Mouse (Mus musculus): Measurements from ENCODE around the gene Srcap. TPM values are rescaled to one million over a fixed set of nuclear protein-coding genes. Genes with fewer than 3 reads are reported as not detected.
"Not testable (repeated sequence)": the region's sequence is repeated elsewhere in the genome, so short reads cannot be mapped to it uniquely, and the experiment has no call there.

Srcap gene
- polyA plus RNA-seq, 1 experiment from 2014 or later: 54.3 TPM

DNA sequence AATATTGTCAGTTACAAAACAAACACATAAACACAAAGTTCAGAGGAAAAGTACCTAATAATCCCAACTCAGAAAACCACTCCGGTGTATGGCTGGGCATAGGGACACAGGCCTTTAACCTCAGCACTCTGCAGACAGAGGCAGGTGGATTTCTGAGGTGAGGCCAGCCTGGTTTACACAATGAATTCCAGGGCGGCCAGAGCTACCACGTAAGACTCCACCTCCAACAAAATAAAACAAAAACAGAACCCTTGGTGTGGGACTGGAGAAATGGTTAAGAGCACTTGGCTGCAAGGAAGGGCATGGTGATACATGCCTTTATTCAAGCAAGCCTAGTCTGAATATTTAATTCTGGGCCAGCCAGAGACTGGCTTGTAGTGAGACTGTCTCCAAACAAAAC is 19.9 kb upstream of the Srcap start:
- Histone ChIP-seq H3K36me3 (peaks cover 60% of the 10 kb centered on the region), H3K4me2 (no peak overlapping the region)

DNA sequence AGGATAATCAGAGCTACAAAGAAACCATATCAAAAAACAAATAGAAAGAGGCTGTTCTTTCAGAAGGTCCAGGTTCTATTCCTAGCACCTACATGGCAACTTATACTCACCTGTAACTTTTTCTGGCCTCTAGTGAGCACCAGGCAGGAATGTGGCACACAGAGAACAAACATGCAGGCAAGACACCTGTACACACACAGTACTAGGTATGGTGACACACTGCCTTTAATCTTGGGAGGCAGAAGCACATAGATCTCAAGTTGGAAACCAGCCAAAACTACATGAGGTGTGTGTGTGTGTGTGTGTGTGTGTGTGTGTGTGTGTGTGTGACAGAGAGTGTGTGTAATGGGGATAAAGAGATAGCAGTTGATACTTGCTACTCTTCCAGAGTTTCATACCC is 17.1 kb upstream of the Srcap start:
- Histone ChIP-seq H3K4me1 (replicated peaks) (0 out of 2 replicates have a peak, but pooled peaks cover 6% of the 10 kb centered on the region), H3K9ac (no peak overlapping the region), H3K27ac (ENCODE audit: poor library complexity, severe bottlenecking) (no peak overlapping the region), H3K4me3 (no peak overlapping the region), H3K27me3 (replicated peaks) (no peaks in the 10 kb centered on the region), H3K4me2 (no peak overlapping the region), H3K36me3 (peaks cover 34% of the 10 kb centered on the region), H3K9me3 (replicated peaks) (no peaks in the 10 kb centered on the region)
- ATAC-seq (ENCODE audit: insufficient number of reproducible peaks, low FRiP score): no peak

More for the DNA sequence above, 19.9 kb upstream of the Srcap start:
- no peaks in the 10 kb centered on the region for H3K9me3 ChIP-seq (replicated peaks)
- 0 out of 2 replicates have a peak, but pooled peaks cover 6% of the 10 kb centered on the region for H3K4me1 ChIP-seq (replicated peaks)
- H3K4me3 ChIP-seq: no peak overlapping the region
- WGBS: 87% methylated on average over 3 of the region's 3 CpGs
- H3K9ac ChIP-seq: no peak overlapping the region
- ATAC-seq (ENCODE audit: insufficient number of reproducible peaks, low FRiP score): no peak
- H3K27me3 ChIP-seq (replicated peaks): no peaks in the 10 kb centered on the region
- H3K27ac ChIP-seq (ENCODE audit: poor library complexity, severe bottlenecking): no peak overlapping the region

DNA sequence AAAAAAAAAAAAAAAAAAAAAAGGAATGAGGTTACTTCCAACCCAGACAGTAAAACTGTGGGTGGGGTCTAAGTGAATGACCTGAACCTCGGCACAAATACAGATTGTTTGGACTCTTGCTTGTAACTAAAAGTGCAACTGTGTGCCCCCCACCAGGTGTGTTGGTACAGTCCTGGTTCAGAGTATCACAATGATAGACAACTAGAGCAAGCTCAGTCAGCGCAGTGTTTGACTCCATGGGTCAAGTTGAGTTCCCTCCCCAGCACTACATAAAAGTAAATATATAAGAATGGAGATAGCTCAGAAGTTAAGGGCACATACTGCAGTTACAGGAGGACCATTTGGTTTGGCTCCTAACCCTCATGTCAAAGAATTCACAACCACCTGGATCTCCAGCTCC is 14.4 kb upstream of the Srcap start:
- Histone ChIP-seq H3K4me3 (no peak overlapping the region), H3K9ac (no peak overlapping the region), H3K4me2 (no peak overlapping the region), H3K27me3 (replicated peaks) (no peaks in the 10 kb centered on the region), H3K4me1 (replicated peaks) (0 out of 2 replicates have a peak, but pooled peaks cover 6% of the 10 kb centered on the region), H3K9me3 (replicated peaks) (no peaks in the 10 kb centered on the region), H3K27ac (ENCODE audit: poor library complexity, severe bottlenecking) (no peak overlapping the region), H3K36me3 (peaks cover 7% of the 10 kb centered on the region)
- ATAC-seq (ENCODE audit: insufficient number of reproducible peaks, low FRiP score): no peak
- WGBS: 90% methylated on average over 2 of the region's 2 CpGs

DNA sequence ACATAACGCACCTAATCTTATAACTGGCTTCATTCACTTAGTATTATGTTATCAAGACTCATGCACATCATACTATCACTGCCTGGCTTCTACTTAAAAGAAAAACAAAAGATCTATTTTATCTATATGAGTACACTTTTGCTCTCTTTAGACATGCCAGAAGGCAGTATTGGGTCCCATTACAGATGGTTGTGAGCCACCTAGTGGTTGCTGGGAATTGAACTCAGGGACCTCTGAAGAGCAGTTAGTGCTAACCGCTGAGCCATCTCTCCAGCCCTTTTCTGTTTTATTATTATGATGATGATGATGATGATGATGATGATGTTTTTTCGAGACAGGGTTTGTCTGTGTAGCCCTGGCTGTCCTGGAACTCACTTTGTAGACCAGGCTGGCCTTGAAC is 13.4 kb upstream of the Srcap start:
- Histone ChIP-seq H3K36me3 (no peaks in the 10 kb centered on the region), H3K9me3 (replicated peaks) (no peaks in the 10 kb centered on the region), H3K4me1 (replicated peaks) (0 out of 2 replicates have a peak, but pooled peaks cover 6% of the 10 kb centered on the region), H3K4me2 (no peak overlapping the region), H3K27me3 (replicated peaks) (no peaks in the 10 kb centered on the region), H3K9ac (no peak overlapping the region), H3K4me3 (no peak overlapping the region), H3K27ac (ENCODE audit: poor library complexity, severe bottlenecking) (no peak overlapping the region)
- no peak for ATAC-seq (ENCODE audit: insufficient number of reproducible peaks, low FRiP score)
- WGBS: 39% methylated on average over 3 of the region's 3 CpGs

DNA sequence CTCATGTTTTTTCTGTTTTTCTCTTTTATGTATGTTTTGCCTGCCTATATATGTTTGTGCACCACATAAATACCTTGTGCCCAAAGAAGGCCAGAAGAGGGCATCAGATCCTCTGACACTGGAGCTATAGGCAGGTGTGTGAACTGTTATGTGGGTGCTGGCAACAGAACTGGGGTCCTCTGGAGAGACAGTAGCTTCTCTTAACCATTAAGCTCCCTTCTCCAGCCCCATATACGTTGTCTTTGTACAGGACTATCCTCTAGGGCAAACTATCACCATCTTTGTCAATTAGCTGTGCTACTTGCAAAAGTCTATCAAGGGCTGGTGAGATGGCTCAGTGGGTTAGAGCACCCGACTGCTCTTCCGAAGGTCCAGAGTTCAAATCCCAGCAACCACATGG is 3.5 kb upstream of the Srcap start:
- Histone ChIP-seq H3K4me1 (replicated peaks) (peaks cover 4% of the 10 kb centered on the region; the same call in 1 of the 2 replicates), H3K9me3 (replicated peaks) (no peaks in the 10 kb centered on the region; the same call in 1 of the 2 replicates), H3K4me3 (no peak overlapping the region), H3K4me2 (no peak overlapping the region), H3K27ac (ENCODE audit: poor library complexity, severe bottlenecking) (no peak overlapping the region), H3K27me3 (replicated peaks) (no peaks in the 10 kb centered on the region), H3K36me3 (no peaks in the 10 kb centered on the region), H3K9ac (no peak overlapping the region)
- no peak for ATAC-seq (ENCODE audit: insufficient number of reproducible peaks, low FRiP score)
- WGBS: 95% methylated on average over 3 of the region's 3 CpGs

DNA sequence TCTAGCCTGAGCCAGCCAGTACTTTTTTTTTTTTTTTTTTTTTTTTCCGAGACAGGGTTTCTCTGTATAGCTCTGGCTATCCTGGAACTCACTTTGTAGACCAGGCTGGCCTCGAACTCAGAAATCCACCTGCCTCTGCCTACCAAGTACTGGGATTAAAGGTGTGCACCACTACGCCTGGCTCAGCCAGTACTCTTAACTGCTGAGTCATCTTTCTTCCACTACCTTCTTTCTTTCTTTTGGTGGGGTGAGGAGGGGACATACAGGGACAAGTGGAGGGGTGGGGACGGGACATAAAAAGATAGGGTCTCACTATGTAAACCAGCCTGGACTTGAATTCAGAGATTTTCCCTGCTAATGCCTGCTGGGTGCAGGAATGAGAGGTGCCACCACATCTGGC is 2.0 kb upstream of the Srcap start:
- 84% methylated on average over 4 of the region's 4 CpGs for WGBS
- H3K27me3 ChIP-seq (replicated peaks); H3K4me2 ChIP-seq; H3K9me3 ChIP-seq (replicated peaks); H3K4me3 ChIP-seq; H3K36me3 ChIP-seq; H3K27ac ChIP-seq (ENCODE audit: poor library complexity, severe bottlenecking); H3K9ac ChIP-seq; ATAC-seq (ENCODE audit: insufficient number of reproducible peaks, low FRiP score): not testable (repeated sequence)
- H3K4me1 ChIP-seq (replicated peaks): peaks cover 14% of the 10 kb centered on the region

DNA sequence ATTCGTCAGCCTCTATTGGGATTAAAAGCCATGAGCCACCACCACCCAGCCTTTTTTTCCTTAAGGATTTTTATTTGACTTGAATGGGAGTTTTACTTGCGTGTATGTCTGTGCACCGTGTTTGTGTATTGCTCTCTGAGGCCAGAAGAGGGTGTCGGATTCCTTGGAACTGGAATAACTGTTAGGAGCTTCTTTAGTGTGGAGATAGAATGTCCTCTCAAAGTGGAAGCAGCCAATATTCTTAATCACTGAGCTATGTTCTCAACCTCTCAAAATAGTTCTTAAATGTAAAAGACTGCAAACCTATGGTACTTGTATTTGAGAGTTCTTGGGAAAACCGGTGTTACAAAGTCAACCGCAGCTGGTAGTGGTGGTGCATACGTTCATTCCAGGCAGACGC is 542 bp upstream of the Srcap start:
- peaks cover 17% of the 10 kb centered on the region for H3K4me1 ChIP-seq (replicated peaks)
- peaks cover 18% of the 10 kb centered on the region for H3K36me3 ChIP-seq
- no peak for ATAC-seq (ENCODE audit: insufficient number of reproducible peaks, low FRiP score)
- peak overlapping the region; percentile 84 for H3K4me3 ChIP-seq
- H3K27me3 ChIP-seq (replicated peaks): no peaks in the 10 kb centered on the region
- peak overlapping the region; percentile 98 for H3K27ac ChIP-seq (ENCODE audit: poor library complexity, severe bottlenecking)
- 44% methylated on average over 8 of the region's 8 CpGs for WGBS
- H3K4me2 ChIP-seq: peak overlapping the region; percentile 64
- no peaks in the 10 kb centered on the region; the same call in 1 of the 2 replicates for H3K9me3 ChIP-seq (replicated peaks)
- H3K9ac ChIP-seq: peak overlapping the region; percentile 89; the same call in 1 of the 2 replicates

DNA sequence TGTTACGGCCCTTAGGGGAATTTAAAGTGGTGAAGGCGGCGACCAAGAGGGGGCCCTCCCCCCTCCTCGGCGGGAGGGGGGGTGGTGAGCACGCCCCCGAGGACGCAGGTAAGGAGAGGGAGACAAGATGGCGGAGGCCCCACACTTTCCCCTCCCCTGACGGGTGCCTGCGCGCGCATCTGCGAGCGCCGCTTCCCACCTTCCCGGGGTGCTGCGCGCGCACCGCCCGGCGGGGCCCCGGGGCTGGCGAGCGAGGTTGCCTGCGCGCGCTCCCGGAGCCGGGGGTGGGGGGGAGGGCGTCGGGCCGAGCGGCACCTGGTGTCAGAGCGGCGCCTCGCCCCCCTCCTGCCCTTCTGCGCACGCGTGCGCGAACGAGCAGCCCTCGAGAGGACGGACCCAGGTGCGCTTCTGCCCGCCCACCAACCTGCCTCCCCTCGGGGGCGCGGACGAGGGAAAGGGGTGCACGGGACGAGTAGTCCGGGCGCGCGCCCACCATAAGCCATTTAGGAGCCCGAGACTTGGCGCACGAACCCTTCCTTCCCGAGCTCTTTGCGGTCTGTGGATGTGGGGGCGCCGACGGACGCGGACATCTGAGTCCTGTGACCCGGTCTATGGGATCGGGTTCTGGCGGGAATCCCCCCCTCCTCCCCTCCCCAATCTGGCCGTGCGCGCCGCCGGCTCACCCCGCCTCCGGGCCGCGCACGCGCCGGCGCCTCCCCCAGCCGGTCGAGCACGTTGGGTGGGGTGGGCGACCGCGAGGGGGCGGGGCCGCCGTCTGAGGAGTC is 640 bp downstream of the Srcap start:
- ATAC-seq (ENCODE audit: insufficient number of reproducible peaks, low FRiP score): peak; percentile 91
- under 1% methylated on average over 64 of the region's 93 CpGs for WGBS
- no peaks in the 10 kb centered on the region; the same call in 1 of the 2 replicates for H3K9me3 ChIP-seq (replicated peaks)

DNA sequence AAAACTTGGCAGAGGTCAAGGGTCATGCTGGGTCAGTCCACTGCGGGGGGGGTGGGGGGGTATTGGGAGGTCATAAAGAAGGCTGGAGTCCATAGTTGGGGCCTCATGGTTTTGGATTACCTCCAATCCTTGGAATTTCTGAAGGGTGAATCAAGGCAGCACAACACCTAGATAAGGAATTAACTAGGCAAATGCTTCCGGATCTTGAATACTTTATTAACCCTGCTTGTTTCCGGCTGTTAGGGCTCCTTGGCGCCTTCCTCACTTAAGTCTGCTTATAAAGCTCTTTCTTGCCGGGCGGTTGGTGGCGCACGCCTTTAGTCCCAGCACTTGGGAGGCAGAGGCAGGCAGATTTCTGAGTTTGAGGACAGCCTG is 1.2 kb downstream of the Srcap start:
- Histone ChIP-seq H3K36me3 (peaks cover 34% of the 10 kb centered on the region), H3K27me3 (replicated peaks) (no peaks in the 10 kb centered on the region), H3K9me3 (replicated peaks) (no peaks in the 10 kb centered on the region; the same call in 1 of the 2 replicates), H3K4me3 (peak overlapping the region; percentile 84), H3K9ac (peak overlapping the region; percentile 89), H3K4me2 (peak overlapping the region; percentile 64), H3K4me1 (replicated peaks) (peaks cover 17% of the 10 kb centered on the region), H3K27ac (ENCODE audit: poor library complexity, severe bottlenecking) (peak overlapping the region; percentile 98)
- ATAC-seq (ENCODE audit: insufficient number of reproducible peaks, low FRiP score): no peak
- WGBS: 36% methylated on average over 8 of the region's 8 CpGs

More for the DNA sequence above, 640 bp downstream of the Srcap start:
- Histone ChIP-seq H3K27ac (ENCODE audit: poor library complexity, severe bottlenecking) (peak overlapping the region; percentile 98), H3K4me1 (replicated peaks) (peaks cover 17% of the 10 kb centered on the region), H3K27me3 (replicated peaks) (no peaks in the 10 kb centered on the region), H3K36me3 (peaks cover 29% of the 10 kb centered on the region), H3K9ac (peak overlapping the region; percentile 89), H3K4me3 (peak overlapping the region; percentile 84), H3K4me2 (peak overlapping the region; percentile 64)

DNA sequence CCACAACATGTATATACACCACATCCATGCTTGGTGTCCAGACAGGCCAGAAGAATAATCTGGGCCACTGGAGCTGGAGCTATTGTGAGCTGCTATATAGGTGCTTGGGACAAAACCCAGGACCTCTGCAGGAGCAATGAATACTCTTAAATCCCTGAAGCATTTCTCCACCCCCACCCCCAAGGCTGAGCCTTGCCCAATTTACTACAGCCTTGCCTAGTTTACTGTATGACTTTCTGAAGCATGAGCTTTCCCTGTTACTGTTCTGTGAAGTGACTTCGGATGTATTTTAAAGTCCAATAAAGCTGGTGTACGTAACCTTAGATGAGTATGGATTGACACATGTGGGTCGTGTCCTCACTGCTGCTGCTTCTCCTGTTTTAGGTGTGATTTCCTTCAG is 2.0 kb downstream of the Srcap start:
- Histone ChIP-seq H3K27ac (ENCODE audit: poor library complexity, severe bottlenecking) (peak overlapping the region; percentile 29; the same call in 1 of the 2 replicates), H3K4me2 (peak overlapping the region; percentile 64), H3K4me3 (peak overlapping the region; percentile 84), H3K27me3 (replicated peaks) (no peaks in the 10 kb centered on the region), H3K9me3 (replicated peaks) (no peaks in the 10 kb centered on the region), H3K36me3 (peaks cover 38% of the 10 kb centered on the region), H3K9ac (peak overlapping the region; percentile 29), H3K4me1 (replicated peaks) (peaks cover 17% of the 10 kb centered on the region)
- no peak for ATAC-seq (ENCODE audit: insufficient number of reproducible peaks, low FRiP score)
- 80% methylated on average over 3 of the region's 3 CpGs for WGBS

DNA sequence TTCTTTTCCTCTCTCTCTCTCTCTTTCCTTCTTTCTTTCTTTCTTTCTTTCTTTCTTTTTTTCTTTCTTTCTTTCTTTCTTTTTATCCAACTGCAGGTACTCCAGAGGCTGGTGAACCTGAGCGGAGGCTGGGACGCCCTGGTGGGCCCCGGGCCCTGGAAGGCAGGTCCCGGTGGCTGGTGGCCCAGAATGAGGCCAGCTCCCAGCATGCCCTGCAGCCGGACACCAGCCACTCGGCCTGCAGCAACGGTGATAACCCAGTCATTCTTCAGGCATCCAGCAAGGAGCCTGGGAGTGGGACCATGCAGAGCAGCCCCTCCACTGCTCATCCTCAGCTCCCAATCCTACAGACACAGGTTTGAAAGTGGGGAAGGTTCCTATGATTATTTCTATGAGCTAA is 4.1 kb downstream of the Srcap start:
- Histone ChIP-seq H3K36me3 (peaks cover 52% of the 10 kb centered on the region), H3K9ac (0 out of 2 replicates have a peak overlapping the region, but pooled peaks have one; percentile 36), H3K27ac (ENCODE audit: poor library complexity, severe bottlenecking) (no peak overlapping the region), H3K4me2 (no peak overlapping the region), H3K27me3 (replicated peaks) (no peaks in the 10 kb centered on the region), H3K4me3 (no peak overlapping the region), H3K4me1 (replicated peaks) (peaks cover 17% of the 10 kb centered on the region), H3K9me3 (replicated peaks) (no peaks in the 10 kb centered on the region)
- 86% methylated on average over 7 of the region's 7 CpGs for WGBS
- no peak for ATAC-seq (ENCODE audit: insufficient number of reproducible peaks, low FRiP score)
